Mouse (Mus musculus) megakaryocyte-erythroid progenitor cell, adult 5-6 weeks (primary cell): ENCODE measurements around the gene Nfx1. TPM values are rescaled to one million over a fixed set of nuclear protein-coding genes. Genes with fewer than 3 reads are reported as not detected.
"Not testable (repeated sequence)": the region's sequence is repeated elsewhere in the genome, so short reads cannot be mapped to it uniquely, and the experiment has no call there.

Experiments used
- ATAC-seq: replicated peaks from 2 replicates; pipeline ENCODE4 v1.8.0; 2016; ENCODE audit warnings: mild to moderate bottlenecking, inconsistent platforms; ENCODE audit not compliant: severe bottlenecking, poor library complexity, low FRiP score, low TSS enrichment
- total RNA-seq, 2 experiments: library from RNA; stranded (forward) in 1 of 2; stranded (reverse) in 1 of 2; fragments of 200-1000, 215-1000 nt in 1 of 2; fragments of >200 nt in 1 of 2; fragmentation: Nextera tagmentation in 1 of 2; gene quantifications; 2 replicates each; pipeline ENCODE4 v1.2.3; 2014 to 2017

Gene Nfx1
- 75.8 and 103 TPM in 2 replicates for total RNA-seq (2014; fragmentation: Nextera tagmentation)
- 74.3 and 77.6 TPM in 2 replicates for total RNA-seq (2017)

DNA sequence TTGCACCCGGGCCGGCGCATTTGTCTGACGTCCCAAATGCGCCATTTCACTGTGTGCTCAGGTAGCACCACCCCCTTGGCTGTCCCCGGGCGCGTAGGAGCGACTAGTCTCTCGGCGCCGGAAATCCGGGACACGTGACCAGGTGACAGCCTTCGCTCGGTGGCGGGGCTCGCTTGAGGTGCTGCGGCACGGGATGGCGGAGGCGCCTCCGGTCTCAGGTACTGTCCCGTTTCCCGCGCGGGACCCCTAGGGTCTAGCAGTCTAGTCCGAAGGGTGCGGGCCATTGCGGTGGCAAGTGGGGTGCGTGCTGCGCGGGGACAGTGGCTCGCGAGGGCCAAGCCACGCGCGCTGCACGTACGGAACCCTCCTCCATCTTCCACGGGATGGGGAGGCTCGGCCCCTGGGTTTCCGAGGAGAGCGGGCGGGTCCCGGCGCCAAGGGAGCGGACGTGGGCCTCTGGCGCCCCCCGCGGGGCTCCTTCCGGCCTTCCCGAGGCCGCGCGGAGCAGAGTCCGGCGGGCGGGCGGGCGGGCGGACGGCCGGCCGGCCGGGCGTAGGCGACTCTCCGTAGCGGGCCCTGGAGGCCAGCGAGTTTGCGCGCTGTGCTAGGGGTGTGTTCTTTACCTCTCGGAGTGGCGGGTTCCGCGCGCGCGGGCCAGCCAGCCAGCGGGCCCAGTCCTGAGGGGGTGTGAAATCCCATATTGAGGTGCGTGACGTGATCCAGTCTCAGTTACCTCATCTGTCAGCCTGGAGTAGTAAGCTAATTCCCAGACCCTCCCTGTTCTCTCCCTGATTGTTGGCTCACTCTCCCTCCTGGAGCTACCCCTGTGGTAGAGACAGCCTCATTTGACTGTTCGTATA lies at the start of gene Nfx1:
Gene Nfx1 (plus strand): TSS at position 65 of the 860 bp plus-strand sequence.
- ATAC-seq, result peak; percentile 89

DNA sequence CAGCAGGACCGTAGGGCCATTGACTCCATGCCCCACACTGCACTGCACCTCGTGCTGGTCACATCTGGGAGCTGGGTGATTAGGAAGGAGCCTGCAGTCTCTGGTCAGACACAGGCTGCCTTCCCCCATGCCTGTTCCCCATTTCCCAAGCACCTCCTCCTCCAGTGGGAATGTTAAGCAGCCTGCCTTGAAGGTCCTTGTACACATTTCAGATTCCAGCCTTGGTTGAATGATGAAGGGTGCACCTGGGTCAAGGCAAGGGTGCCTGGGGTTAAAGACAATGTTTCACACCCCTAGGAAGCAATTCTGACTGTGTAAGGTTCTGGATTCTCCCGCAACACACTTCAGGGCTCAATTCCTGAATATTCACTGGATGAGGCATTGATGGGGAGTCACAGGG lies 49.4 kb upstream of the Nfx1 start:
- no peak for ATAC-seq

DNA sequence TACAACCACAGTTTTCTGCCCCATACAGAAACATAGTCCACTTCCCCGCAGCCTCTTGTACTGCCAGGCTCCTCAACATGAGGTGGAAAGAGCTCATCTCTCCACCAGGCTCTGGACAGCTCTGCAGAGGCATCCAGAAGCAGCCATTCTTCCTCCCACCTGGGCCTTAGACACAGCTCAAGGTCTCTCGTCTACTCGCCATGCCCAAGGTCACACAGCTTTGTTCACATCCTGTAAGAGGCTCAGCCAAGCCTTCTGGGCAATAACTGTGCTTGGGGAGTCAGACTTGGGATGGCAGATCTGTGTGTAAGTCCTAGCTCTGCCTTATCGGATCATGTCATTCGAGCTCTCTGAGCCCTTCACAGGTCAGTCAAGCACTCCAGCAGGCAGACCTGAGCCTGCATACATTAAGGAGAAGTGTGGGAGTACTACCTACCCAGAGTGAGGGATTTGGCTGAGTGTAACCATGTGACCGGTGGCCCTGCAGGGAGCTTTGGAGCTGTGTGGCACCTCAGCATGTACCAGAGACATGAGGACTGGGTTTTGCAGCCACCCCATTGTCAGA lies 47.5 kb upstream of the Nfx1 start:
- ATAC-seq, result no peak

DNA sequence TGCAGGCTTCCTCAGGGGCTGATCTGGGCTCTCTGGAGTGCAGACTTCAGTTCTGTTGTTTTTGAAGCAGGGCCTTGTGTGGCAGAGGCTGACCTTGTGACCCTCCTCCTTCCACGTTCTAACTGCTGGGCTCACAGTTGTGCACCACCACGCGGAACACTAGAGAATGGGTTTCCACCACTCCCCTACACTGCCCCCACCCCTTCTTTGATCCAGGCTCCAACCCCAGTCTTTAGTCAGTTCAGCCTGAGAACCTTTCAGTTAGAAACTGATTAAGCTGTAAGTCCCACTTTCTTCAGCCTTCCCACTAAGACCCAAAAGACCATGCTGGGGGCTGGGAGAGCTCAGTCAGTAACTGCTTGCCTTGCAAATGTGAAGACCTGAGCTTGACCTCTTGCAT lies 45.1 kb upstream of the Nfx1 start:
- ATAC-seq, result no peak

DNA sequence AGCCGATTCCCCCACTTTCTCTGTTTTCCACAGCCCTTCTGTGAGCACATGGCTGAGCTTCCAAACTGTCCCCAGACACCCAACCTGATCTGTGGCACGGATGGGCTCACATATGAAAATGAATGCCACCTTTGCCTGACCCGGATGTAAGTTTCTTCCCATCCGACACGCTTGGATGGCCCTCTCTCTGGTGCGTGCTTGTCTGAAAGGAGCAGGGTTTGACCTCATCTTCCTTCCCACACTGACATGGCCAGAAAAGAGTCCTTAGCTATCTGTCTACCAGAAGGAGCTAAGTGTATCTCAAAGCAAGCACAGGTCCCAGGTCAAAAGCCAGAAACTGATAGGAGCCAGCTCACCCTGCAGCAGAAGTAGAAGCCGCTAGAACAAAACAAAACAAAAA lies 41.7 kb upstream of the Nfx1 start:
- ATAC-seq, result no peak

DNA sequence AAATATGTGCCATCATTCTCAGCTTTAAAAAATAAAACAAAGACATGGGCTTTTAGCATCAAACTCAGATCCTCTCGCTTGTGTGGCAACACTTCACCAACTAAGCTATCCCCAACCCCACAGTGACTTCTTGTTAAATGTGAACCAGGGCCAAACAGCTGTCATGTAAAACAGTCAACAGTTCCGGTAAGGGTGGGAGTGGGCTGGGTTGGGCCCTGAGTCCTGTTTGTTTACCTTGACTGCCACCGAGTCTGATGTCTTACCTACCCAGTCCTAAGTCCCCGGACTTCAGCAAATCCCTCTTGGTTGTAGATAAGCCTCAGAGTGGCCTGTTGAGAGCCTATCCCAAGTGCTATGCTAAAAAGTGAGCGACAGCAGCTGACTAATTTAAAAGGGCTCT lies 37.0 kb upstream of the Nfx1 start:
- ATAC-seq, result no peak

DNA sequence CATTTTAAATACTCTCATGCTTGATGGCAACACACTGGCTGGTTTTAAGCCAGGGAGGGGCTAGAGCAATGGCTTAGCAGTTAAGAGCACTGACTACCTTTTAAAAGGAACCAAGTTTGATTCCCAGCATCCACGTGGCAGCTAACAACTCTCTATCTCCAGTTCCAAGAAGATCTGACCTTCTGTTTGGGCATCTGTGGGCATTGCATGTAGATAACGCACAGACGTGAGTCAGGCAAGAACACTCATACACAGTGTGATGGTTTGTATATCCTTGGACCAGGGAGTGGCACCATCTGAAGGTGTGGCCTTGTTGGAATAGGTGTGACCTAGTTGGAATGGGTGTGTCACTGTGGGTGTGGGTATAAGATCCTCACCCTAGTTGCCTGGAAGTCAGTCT lies 36.3 kb upstream of the Nfx1 start:
- not testable (repeated sequence) for ATAC-seq

DNA sequence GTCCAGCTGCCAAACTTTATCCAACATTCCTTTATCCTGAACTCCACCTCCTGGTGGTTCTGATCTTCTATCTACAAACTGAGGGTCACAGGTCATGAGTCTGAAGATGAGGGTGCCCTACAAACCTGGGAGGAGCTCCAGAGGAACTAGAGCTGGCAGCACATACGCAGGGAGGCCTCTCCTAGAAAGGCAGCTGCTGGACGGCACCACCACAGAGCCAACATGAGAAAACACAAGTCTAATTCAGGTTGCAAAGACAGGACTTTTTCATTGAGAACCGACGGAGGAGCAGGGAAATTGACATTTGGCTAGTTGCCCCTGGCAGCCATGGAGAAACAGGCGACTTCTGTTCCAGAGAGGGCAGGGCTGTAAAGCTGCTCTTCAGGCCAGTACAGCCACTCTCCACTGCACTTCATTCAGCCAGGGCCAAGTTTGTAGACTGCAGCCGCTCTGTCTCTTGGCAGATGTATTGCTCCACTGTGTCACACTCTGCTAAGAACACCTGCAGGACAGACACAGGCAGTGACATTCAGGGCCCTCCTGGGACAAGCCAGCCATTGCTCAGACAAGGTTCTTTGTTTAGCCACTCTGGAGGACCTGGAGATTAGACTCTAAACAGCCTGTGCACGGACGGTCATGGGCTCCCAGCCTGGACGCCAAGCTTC lies 34.4 kb upstream of the Nfx1 start:
- 0 out of 2 replicates have a peak, but pooled peaks have one; percentile 47 for ATAC-seq

DNA sequence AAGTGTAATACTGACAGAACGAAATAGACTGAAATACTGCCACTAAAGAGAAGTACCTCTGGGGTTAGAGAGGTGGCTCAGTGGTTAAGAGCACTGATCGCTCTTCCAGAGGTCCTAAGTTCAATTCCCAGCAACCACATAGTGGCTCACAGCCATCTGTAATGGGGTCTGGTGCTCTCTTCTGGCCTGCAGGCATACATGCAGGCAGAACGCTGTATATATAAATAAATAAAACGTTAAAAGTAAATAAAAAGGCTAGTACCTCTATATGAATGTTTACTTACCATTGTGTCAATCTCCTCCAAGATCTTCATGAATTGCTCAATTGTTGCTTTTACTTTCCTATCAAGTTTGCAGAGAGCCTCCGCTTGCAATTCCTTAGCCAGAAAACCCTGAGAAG lies 31.9 kb upstream of the Nfx1 start:
- ATAC-seq, result no peak

DNA sequence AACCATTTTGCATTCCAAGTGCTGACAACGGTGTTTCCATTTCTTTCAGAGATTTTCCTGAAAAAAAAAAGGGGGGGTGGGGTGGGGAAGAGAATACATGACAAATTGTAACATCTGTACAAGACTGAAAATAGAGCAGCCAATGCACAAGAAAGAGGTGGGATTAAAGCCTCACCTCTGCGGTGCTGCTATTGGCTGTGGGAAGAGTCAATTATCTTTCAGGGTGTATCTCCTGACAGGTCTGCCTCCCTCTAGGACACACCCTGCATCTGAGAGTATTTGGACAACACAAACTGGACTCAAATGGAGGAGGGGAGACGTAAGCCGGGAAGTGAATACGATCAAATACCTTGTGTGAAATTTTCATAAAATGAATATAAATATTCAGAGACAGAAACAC lies 27.1 kb upstream of the Nfx1 start:
- ATAC-seq, result no peak

DNA sequence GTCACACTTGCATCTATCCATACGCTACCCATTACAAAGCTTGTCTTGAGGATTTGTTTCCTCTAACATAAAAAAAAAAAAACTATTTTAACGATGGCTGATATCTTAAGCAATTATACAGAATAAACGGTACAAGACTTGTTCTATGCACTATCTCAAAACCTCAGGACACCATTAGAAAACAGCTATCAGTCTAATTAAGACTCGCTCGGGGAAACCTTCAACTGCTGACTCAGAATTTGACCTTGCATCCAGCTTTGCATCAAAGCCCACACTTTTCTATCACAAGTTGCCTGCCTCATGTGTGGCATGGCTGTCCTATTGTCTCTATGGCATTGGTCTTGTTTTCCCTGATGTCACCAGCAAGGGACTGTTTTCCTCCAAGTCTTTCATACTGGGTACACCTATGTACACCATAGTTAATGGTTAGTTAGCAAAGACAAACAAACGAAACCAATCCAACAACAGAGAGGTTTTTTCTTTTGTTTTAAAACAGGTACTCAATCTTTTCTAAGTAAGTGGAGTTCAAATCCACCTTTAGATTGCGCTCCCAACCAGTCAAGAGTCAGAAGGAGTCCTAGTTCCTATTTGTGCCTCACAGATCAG lies 24.1 kb upstream of the Nfx1 start:
- peak; percentile 10; the same call in 1 of the 2 replicates for ATAC-seq

DNA sequence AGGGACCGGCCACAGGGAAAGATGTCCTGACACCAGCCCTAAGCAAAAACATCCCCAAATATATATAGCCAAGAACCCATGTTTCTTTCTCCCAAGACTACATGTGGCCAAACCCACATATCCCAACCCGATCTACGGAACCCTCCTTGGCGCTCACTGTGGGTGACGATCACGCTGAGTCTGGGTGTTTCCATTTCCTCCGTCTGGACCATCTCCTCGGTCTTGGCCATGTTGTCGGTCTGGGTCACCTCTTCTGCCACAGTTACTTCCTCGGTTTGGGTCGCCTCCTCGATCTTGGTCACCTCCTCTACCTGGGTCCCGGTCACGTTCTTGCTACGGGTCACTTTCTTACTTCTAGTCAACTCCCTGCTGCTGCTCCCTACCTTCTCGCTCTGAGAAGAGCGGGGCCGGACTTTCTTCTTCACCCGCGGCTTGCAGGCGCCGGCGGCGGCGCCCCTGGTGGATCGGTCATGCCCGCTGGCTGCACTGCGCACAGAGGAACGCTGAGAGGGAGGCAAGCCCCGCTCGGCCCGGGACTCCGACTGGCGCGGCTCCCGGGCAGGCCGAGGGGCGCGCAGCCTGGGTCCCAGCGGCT lies 23.0 kb upstream of the Nfx1 start:
- ATAC-seq, result peak; percentile 29

DNA sequence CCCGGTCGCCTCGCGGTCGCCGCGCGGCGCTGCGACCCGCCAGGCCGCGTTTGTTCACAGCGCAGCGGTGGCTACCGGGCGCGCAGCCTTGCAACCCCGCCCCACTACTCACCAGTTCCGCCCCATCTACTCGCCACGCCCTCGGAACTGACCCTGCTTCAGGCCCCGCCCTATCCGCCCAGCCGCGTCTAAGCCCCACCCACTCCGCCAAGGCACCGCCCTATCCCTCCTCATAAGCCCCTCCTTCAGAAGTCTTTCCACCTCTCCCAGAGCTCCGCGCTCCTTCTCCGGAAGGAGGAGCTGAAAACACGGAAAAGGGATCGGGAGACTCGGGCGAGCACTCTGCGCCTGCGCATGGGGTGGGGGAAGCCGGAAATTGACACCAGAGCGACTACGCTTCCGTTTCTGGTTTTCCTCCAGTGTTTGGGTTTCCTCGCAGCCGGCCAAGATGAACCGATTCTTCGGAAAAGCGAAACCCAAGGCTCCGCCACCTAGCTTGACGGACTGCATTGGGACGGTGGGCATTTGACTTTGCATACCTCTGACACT lies 22.5 kb upstream of the Nfx1 start, which contains the start of the genes Bag1 and Chmp5:
Gene Bag1 (minus strand): TSS at position 135 of the 549 bp plus-strand sequence.
Gene Chmp5 (plus strand): TSS at position 248 of the 549 bp plus-strand sequence.
- ATAC-seq, result peak; percentile 94

DNA sequence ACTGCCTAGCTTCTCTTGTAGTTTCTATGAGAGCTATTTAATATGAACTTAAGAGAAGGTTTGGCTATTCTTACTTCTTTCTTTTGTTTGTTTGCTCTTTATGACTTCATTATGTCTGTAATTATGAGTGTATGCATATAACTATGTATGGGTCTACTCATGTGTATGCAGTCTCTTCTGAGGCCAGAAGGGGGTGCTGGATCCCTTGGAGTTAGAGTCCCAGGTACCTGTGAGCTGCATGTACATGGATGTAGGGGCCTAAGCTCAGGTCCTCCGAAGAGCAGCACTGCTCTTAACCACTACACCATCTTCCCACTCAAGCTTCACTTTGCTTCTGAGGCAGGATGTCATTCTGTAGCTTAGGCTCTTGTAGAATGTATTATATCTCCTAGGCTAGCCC lies 17.2 kb upstream of the Nfx1 start:
- peak; percentile 90 for ATAC-seq

DNA sequence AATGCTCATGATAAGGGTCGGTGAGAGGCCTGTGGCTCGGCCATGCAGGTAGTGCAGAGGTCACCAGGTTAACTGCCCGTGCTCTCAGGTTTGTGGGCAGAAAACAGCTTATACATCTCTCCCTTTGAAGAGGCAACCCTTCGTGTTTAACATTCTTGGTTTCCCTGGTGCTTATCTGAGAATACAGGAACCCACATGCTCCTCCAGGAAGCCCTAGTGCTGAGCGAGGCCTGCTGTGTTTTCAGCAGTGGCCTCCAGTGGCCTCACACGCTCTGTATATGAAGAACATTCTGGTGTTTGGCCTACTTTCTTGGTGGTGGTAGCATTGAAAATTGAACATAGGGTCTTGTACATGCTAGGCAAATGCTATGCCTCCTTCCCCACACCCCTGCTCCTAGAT lies 14.8 kb upstream of the Nfx1 start:
- ATAC-seq, result 0 out of 2 replicates have a peak, but pooled peaks have one; percentile 65

DNA sequence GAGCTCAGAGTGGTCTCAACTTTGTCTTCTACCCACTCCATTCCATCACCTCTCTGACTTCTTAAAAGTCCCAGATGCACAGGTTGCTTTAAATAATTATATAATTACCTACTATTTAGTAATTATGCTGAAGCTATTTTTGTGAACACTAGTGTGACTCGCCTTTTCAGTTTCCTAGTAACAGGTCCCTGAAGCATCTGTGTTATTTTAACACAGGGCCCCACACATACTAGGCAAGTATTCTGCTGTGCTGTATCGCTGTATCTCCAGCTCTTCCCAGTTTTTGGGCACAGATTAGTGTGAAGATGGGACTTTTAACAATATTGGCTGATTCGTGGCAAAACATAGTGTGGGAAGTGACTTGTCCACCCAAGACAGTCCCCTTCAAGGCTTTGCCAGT lies 7.2 kb upstream of the Nfx1 start:
- no peak for ATAC-seq

DNA sequence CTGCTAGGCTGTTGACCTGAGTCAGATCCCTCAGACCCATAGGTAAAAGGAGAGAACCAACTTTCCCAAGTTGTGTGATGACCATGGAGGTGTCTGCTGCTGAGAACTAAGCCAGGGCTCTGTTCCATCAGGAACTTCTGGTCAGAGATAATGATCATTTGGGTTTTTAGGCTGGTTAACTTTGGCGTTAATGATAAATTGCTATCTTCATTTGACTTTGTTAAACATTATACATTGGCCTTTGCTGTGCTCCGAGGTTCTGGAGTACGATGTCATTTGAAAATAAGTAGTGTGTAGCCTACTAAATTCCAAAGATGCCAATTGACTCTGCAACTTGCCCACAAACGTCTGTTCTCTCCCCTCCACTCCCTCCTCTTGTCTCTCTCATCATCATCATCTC lies 1.5 kb upstream of the Nfx1 start:
- ATAC-seq, result no peak

DNA sequence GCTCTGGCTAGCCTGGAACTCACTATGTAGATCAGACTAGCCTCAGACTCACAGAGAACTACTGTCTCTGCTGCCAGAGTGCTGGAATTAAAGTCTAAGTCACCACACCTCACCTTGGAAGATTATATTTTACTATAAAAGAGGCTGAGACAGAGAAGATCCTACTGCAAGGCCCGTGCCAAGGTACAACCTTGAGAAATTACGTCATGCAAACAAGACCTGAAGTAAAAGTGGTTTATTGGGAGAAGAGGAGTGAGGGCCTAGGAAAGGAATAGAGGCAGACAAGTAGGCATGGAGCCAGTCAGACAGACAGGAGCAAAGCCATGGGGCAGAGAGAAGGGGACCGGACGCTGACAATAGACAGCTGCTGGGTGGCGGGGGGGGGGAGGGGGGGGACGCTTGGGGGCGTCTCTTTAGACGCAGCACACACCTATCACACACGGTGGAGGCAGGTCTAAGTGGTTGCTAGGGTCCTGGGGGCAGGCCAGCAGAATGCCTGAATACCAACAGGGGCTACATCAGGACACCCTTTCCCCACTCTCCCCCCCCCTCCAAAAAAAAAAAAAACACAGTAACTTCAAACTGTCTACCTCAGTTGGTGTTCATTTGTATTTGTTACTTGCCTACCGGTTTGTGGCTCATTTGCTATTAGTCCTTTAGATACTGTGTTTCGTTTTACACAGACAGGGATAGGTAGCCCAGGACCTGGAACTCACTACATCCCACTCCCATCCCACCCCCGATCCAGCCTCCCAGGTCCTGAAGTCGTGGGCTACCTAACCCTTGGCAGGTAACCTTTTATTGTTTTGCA lies 720 bp upstream of the Nfx1 start:
- 0 out of 2 replicates have a peak, but pooled peaks have one; percentile 1 for ATAC-seq

DNA sequence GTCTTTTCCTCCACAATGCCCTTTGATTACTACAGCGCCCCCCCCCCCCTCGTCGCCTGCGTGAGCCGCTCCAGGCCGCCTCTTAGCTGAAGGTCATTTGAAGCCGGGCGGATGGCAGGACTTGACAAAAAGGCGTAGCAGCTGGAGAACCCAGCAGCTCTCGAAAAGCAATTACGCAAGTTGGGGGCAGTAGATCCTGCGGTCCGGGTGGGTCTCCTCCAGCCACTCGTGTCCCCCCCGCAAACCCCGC lies 189 bp upstream of the Nfx1 start:
- ATAC-seq, result no peak
